Mouse (Mus musculus): ENCODE data around the gene Dis3l. TPM values are rescaled to one million over a fixed set of nuclear protein-coding genes. Genes with fewer than 3 reads are reported as not detected.
A peak's percentile ranks its signal among the peaks of the same experiment; 100 is the strongest.
"Not testable (repeated sequence)": the region's sequence is repeated elsewhere in the genome, so short reads cannot be mapped to it uniquely, and the experiment has no call there.

Dis3l gene
- total RNA-seq, 2 experiments from 2014 or later = 20.7 to 20.8 TPM

- DNase-seq (ENCODE audit: low spot score in 2 of 2) = no peak
Observed at GRCm38 (mm10) chr9:64335825-64336224, 5.3 kb downstream of the Dis3l start.

- no peak for DNase-seq (ENCODE audit: low spot score in 2 of 2)
Observed at GRCm38 (mm10) chr9:64323976-64324375, 17.1 kb downstream of the Dis3l start.

GRCm38 (mm10) chr9:64316986-64317385, 24.1 kb downstream of the Dis3l start:
- DNase-seq (ENCODE audit: low spot score in 2 of 2) = no peak

- no peak for DNase-seq (ENCODE audit: low spot score in 2 of 2)
Observed at GRCm38 (mm10) chr9:64314696-64315095, 26.4 kb downstream of the Dis3l start.

- no peak for DNase-seq (ENCODE audit: low spot score in 2 of 2)
Observed at GRCm38 (mm10) chr9:64312128-64312527, 29.0 kb downstream of the Dis3l start.

GRCm38 (mm10) chr9:64310996-64311785, 29.9 kb downstream of the Dis3l start:
- no peak for DNase-seq (ENCODE audit: low spot score in 2 of 2)

GRCm38 (mm10) chr9:64306476-64307312, 34.4 kb downstream of the Dis3l start:
- no peak for DNase-seq (ENCODE audit: low spot score in 2 of 2)

GRCm38 (mm10) chr9:64303086-64303485, 38.0 kb downstream of the Dis3l start:
- not testable (repeated sequence) for DNase-seq (ENCODE audit: low spot score in 2 of 2)

GRCm38 (mm10) chr9:64282404-64282987, 58.6 kb downstream of the Dis3l start:
- no peak for DNase-seq (ENCODE audit: low spot score in 2 of 2)

- DNase-seq (ENCODE audit: low spot score in 2 of 2) = no peak
Observed at GRCm38 (mm10) chr9:64281781-64282178, 59.3 kb downstream of the Dis3l start.

GRCm38 (mm10) chr9:64281105-64281780, 59.8 kb downstream of the Dis3l start, which contains the start of gene Tipin:
Gene Tipin (plus strand): TSS chr9:64281581.
- DNase-seq (ENCODE audit: low spot score in 2 of 2) = peak; percentile 97

- DNase-seq (ENCODE audit: low spot score in 2 of 2) = no peak
Observed at GRCm38 (mm10) chr9:64278665-64279310, 62.3 kb downstream of the Dis3l start.

GRCm38 (mm10) chr9:64277706-64278105, 63.4 kb downstream of the Dis3l start:
- peak; percentile 65 to 72 for DNase-seq (ENCODE audit: low spot score in 2 of 2)

GRCm38 (mm10) chr9:64274919-64275318, 66.2 kb downstream of the Dis3l start:
- no peak for DNase-seq (ENCODE audit: low spot score in 2 of 2)

- DNase-seq (ENCODE audit: low spot score in 2 of 2) = no peak
Observed at GRCm38 (mm10) chr9:64274291-64274690, 66.8 kb downstream of the Dis3l start.

- no peak for DNase-seq (ENCODE audit: low spot score in 2 of 2)
Observed at GRCm38 (mm10) chr9:64273757-64274156, 67.3 kb downstream of the Dis3l start.

GRCm38 (mm10) chr9:64272611-64273010, 68.5 kb downstream of the Dis3l start:
- DNase-seq (ENCODE audit: low spot score in 2 of 2) = peak; percentile 20 to 26

- DNase-seq (ENCODE audit: low spot score in 2 of 2) = no peak
Observed at GRCm38 (mm10) chr9:64271249-64271648, 69.8 kb downstream of the Dis3l start.

GRCm38 (mm10) chr9:64268836-64269235, 72.3 kb downstream of the Dis3l start:
- DNase-seq (ENCODE audit: low spot score in 2 of 2) = not testable (repeated sequence)

GRCm38 (mm10) chr9:64268196-64268595, 72.9 kb downstream of the Dis3l start:
- DNase-seq (ENCODE audit: low spot score in 2 of 2) = no peak

- DNase-seq (ENCODE audit: low spot score in 2 of 2) = no peak
Observed at GRCm38 (mm10) chr9:64267231-64267630, 73.9 kb downstream of the Dis3l start.
